Mouse (Mus musculus) olfactory bulb, adult 2 months (tissue): ENCODE measurements around the gene Corin.

Source experiments
- CTCF ChIP-seq: fragments of 200-500 bp; IDR thresholded peaks from 2 replicates; pipeline ENCODE4 v1.5.1; 2012; ENCODE audit warnings: low read depth, mild to moderate bottlenecking, low read length, moderate library complexity; ENCODE audit not compliant: insufficient read depth
- POLR2A ChIP-seq: fragments of 200-500 bp; IDR thresholded peaks from 2 replicates; pipeline ENCODE4 v1.6.1; 2012; ENCODE audit warnings: mild to moderate bottlenecking, low read depth, low read length, moderate library complexity; ENCODE audit not compliant: insufficient read depth

DNA sequence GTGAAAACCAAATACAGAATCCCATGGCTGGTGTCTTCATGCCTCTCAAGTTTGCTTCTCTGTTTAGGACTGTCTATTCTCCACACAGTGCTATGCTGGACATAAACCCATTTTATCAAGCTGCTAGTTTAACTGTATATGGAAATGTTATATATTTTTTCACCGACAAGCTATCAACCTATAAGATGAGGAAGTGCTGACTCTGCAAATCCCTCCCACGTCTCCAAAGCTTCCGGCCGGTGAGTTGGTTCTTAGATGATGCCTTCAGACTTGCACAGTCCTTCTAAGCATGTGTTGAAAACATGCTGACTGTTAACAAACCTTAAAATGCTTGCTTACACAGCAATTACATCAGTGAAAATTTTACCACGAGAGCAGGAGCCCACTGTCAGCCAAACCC lies 168.4 kb downstream of the Corin start:
- TF ChIP-seq POLR2A (no peak), CTCF (no peak)
